Mouse (Mus musculus) lung, embryonic 16.5 days (tissue): ENCODE measurements at regions not wholly inside any gene's neighbourhood (a gene's known extent, or its start where the extent isn't known, plus 50 kb on each side); places are given as distances from the start of the nearest gene placed in this dataset.
A peak's percentile ranks its signal among the peaks of the same experiment; 100 is the strongest.

ENCODE experiments used
- ATAC-seq: fragments of 200-750 bp; cut with Nextera tagmentation; 2 replicates; pipeline ENCODE4 v1.8.0; 2017; ENCODE audit warnings: low read depth, mild to moderate bottlenecking, moderate library complexity
- H3K27ac ChIP-seq: fragments of 300-500 bp; sonication (generic); 2 replicates; pipeline ENCODE4 v1.5.1; 2014; ENCODE audit warnings: mild to moderate bottlenecking, control low read depth, low read length
- H3K27me3 ChIP-seq: fragments of 300-500 bp; sonication (generic); 2 replicates; pipeline ENCODE4 v1.6.1; 2014; ENCODE audit warnings: low read depth, low read length, mixed read lengths; ENCODE audit not compliant: control insufficient read depth, insufficient read depth
- H3K36me3 ChIP-seq: fragments of 300-500 bp; sonication (generic); 2 replicates; pipeline ENCODE4 v1.6.1; 2014; ENCODE audit warnings: low read length; ENCODE audit not compliant: control insufficient read depth, insufficient read depth
- H3K4me1 ChIP-seq: fragments of 300-500 bp; sonication (generic); replicated peaks from 2 replicates; pipeline ENCODE4 v1.6.1; 2014; ENCODE audit warnings: low read length, mixed read lengths; ENCODE audit not compliant: control insufficient read depth, insufficient read depth
- H3K4me2 ChIP-seq: fragments of 300-500 bp; sonication (generic); 2 replicates; pipeline ENCODE4 v1.6.1; 2014; ENCODE audit warnings: low read depth, low read length, control low read depth
- H3K4me3 ChIP-seq: fragments of 300-500 bp; sonication (generic); 2 replicates; pipeline ENCODE4 v1.5.1; 2014; ENCODE audit warnings: mild to moderate bottlenecking, low read length, control low read depth
- H3K9ac ChIP-seq: fragments of 300-500 bp; sonication (generic); 2 replicates; pipeline ENCODE4 v1.6.1; 2014; ENCODE audit warnings: low read length, control low read depth
- H3K9me3 ChIP-seq: fragments of 300-500 bp; sonication (generic); 2 replicates; pipeline ENCODE4 v1.6.1; 2016; ENCODE audit warnings: low read length; ENCODE audit not compliant: control insufficient read depth
- WGBS: fragments of 180-500 bp; shearing (Covaris S2); extraction: QIAGEN DNeasy Blood & Tissue Kit; methylation state at CpG from one replicate; pipeline ENCODE4 v1.1.7; 2014; 5-methylcytosine and 5-hydroxymethylcytosine counted together

GRCm38 (mm10) chr12:16425980-16426379, 184.8 kb downstream of the Lpin1 start:
- no peak overlapping the region for H3K4me3 ChIP-seq
- no peaks in the 10 kb centered on the region for H3K36me3 ChIP-seq
- 46% methylated on average over 5 of the region's 5 CpGs for WGBS
- H3K27me3 ChIP-seq = no peaks in the 10 kb centered on the region
- H3K9ac ChIP-seq = no peak overlapping the region
- no peaks in the 10 kb centered on the region for H3K9me3 ChIP-seq
- H3K4me1 ChIP-seq = no peaks in the 10 kb centered on the region
- H3K27ac ChIP-seq = no peak overlapping the region
- no peak overlapping the region for H3K4me2 ChIP-seq
- ATAC-seq = peak; percentile 43; the same call in 1 of the 2 replicates

- no peaks in the 10 kb centered on the region for H3K4me1 ChIP-seq
- H3K27ac ChIP-seq = no peak overlapping the region
Measured at GRCm38 (mm10) chr12:16424526-16424925, 186.2 kb downstream of the Lpin1 start.

GRCm38 (mm10) chr12:16395720-16396119, 215.0 kb downstream of the Lpin1 start:
- WGBS = 65% methylated on average over 2 of the region's 2 CpGs
- ATAC-seq = no peak
- H3K27me3 ChIP-seq = no peaks in the 10 kb centered on the region
- no peak overlapping the region for H3K4me2 ChIP-seq
- no peak overlapping the region for H3K27ac ChIP-seq
- no peaks in the 10 kb centered on the region for H3K36me3 ChIP-seq
- H3K4me1 ChIP-seq = peaks cover 3% of the 10 kb centered on the region; the same call in 1 of the 2 replicates
- no peak overlapping the region for H3K4me3 ChIP-seq
- H3K9me3 ChIP-seq = no peaks in the 10 kb centered on the region
- H3K9ac ChIP-seq = no peak overlapping the region

More at GRCm38 (mm10) chr12:16424526-16424925, 186.2 kb downstream of the Lpin1 start:
- H3K4me2 ChIP-seq = no peak overlapping the region
- H3K9me3 ChIP-seq = no peaks in the 10 kb centered on the region
- no peak overlapping the region for H3K4me3 ChIP-seq
- no peak overlapping the region for H3K9ac ChIP-seq
- 88% methylated on average over 4 of the region's 4 CpGs for WGBS
- H3K36me3 ChIP-seq = no peaks in the 10 kb centered on the region
- no peaks in the 10 kb centered on the region for H3K27me3 ChIP-seq
- ATAC-seq = no peak

- no peak overlapping the region for H3K27ac ChIP-seq
- no peaks in the 10 kb centered on the region for H3K36me3 ChIP-seq
- H3K4me2 ChIP-seq = no peak overlapping the region
- no peaks in the 10 kb centered on the region for H3K9me3 ChIP-seq
- no peak for ATAC-seq
- no peak overlapping the region for H3K9ac ChIP-seq
- H3K4me3 ChIP-seq = no peak overlapping the region
- no peaks in the 10 kb centered on the region for H3K27me3 ChIP-seq
- peaks cover 3% of the 10 kb centered on the region; the same call in 1 of the 2 replicates for H3K4me1 ChIP-seq
Measured at GRCm38 (mm10) chr12:16392851-16393250, 217.9 kb downstream of the Lpin1 start.

- Histone ChIP-seq H3K4me3 (no peak overlapping the region), H3K27ac (no peak overlapping the region; the same call in 1 of the 2 replicates), H3K36me3 (no peaks in the 10 kb centered on the region), H3K9me3 (no peaks in the 10 kb centered on the region), H3K4me2 (no peak overlapping the region), H3K4me1 (peaks cover 3% of the 10 kb centered on the region; the same call in 1 of the 2 replicates), H3K9ac (no peak overlapping the region), H3K27me3 (no peaks in the 10 kb centered on the region)
- 38% methylated on average over 5 of the region's 5 CpGs for WGBS
- peak; percentile 89 for ATAC-seq
Measured at GRCm38 (mm10) chr12:16391630-16392269, 219.0 kb downstream of the Lpin1 start.

GRCm38 (mm10) chr12:16391163-16391562, 219.6 kb downstream of the Lpin1 start:
- Histone ChIP-seq H3K4me2 (no peak overlapping the region), H3K9me3 (no peaks in the 10 kb centered on the region), H3K9ac (no peak overlapping the region), H3K4me3 (no peak overlapping the region), H3K4me1 (peaks cover 3% of the 10 kb centered on the region; the same call in 1 of the 2 replicates), H3K27ac (no peak overlapping the region), H3K27me3 (no peaks in the 10 kb centered on the region), H3K36me3 (no peaks in the 10 kb centered on the region)
- 82% methylated on average over 5 of the region's 5 CpGs for WGBS
- no peak for ATAC-seq

- H3K36me3 ChIP-seq = no peaks in the 10 kb centered on the region
- no peaks in the 10 kb centered on the region for H3K4me1 ChIP-seq
- H3K4me2 ChIP-seq = no peak overlapping the region
- no peak for ATAC-seq
- WGBS = 44% methylated on average over 4 of the region's 4 CpGs
- no peak overlapping the region for H3K9ac ChIP-seq
- H3K27me3 ChIP-seq = no peaks in the 10 kb centered on the region
- H3K9me3 ChIP-seq = no peaks in the 10 kb centered on the region
- no peak overlapping the region for H3K27ac ChIP-seq
- no peak overlapping the region for H3K4me3 ChIP-seq
Measured at GRCm38 (mm10) chr12:16387035-16387434, 223.7 kb downstream of the Lpin1 start.

GRCm38 (mm10) chr12:16384396-16384795, 226.4 kb downstream of the Lpin1 start:
- WGBS = 80% methylated on average over 1 of the region's 1 CpGs
- H3K4me2 ChIP-seq = no peak overlapping the region

GRCm38 (mm10) chr12:16383499-16383935, 227.2 kb downstream of the Lpin1 start:
- no peak overlapping the region for H3K4me3 ChIP-seq
- no peaks in the 10 kb centered on the region for H3K4me1 ChIP-seq
- H3K9me3 ChIP-seq = no peaks in the 10 kb centered on the region
- no peak overlapping the region for H3K9ac ChIP-seq
- 39% methylated on average over 15 of the region's 15 CpGs for WGBS
- no peaks in the 10 kb centered on the region for H3K36me3 ChIP-seq
- no peak overlapping the region for H3K27ac ChIP-seq
- ATAC-seq = peak; percentile 56; the same call in 1 of the 2 replicates
- no peak overlapping the region for H3K4me2 ChIP-seq
- H3K27me3 ChIP-seq = no peaks in the 10 kb centered on the region

More at GRCm38 (mm10) chr12:16384396-16384795, 226.4 kb downstream of the Lpin1 start:
- Histone ChIP-seq H3K27ac (no peak overlapping the region), H3K27me3 (no peaks in the 10 kb centered on the region), H3K9me3 (no peaks in the 10 kb centered on the region), H3K4me1 (no peaks in the 10 kb centered on the region), H3K9ac (no peak overlapping the region), H3K4me3 (no peak overlapping the region), H3K36me3 (no peaks in the 10 kb centered on the region)
- no peak for ATAC-seq
